Mouse (Mus musculus): Measurements from ENCODE around the gene Arsg. TPM values are rescaled to one million over a fixed set of nuclear protein-coding genes. Genes with fewer than 3 reads are reported as not detected.

Gene Arsg
- total and polyA plus RNA-seq, 3 experiments, result 0.79 to 3.3 (median 1.4) TPM

GRCm38 (mm10) chr11:109587019-109587418, 113.8 kb downstream of the Arsg start:
- Histone ChIP-seq H3K27ac (ENCODE audit: insufficient read depth, low read depth) (no peak overlapping the region), H3K9ac (ENCODE audit: insufficient read depth, low read depth) (no peak overlapping the region), H3K36me3 (replicated peaks in 1 of 2; ENCODE audit: control insufficient read depth in 1 of 2, insufficient read depth in 1 of 2, low read length in 1 of 2) (no peaks in the 10 kb centered on the region), H3K4me2 (ENCODE audit: insufficient read depth, low read depth, poor library complexity, severe bottlenecking) (no peak overlapping the region), H3K4me3 (replicated peaks in 1 of 3; ENCODE audit: low read depth in 2 of 3, low read length in 2 of 3, poor library complexity in 1 of 3) (no peak overlapping the region), H3K4me1 (ENCODE audit: control insufficient read depth in 1 of 2, insufficient read depth in 2 of 2) (peaks cover 3 to 23% of the 10 kb centered on the region in 2 experiments), H3K79me2 (replicated peaks; ENCODE audit: control insufficient read depth, extremely low read depth, insufficient read depth, poor library complexity, severe bottlenecking) (no peaks in the 10 kb centered on the region), H3K27me3 (replicated peaks) (no peaks in the 10 kb centered on the region), H3K9me3 (replicated peaks; ENCODE audit: low read length) (no peaks in the 10 kb centered on the region)
- no peak for DNase-seq (ENCODE audit: extremely low read depth)
- in situ Hi-C loops (cut with MboI; ENCODE audit: low pct_ligation_motif_present, low pct_unique_long_range_greater_than_20kb, low sequenced_read_pairs) (loop anchor here (5.0 to 10.0 kb wide), 2 partner anchors 262 to 340 kb away; no protein-coding TSS in a partner anchor), dilution Hi-C loops (cut with MboI; ENCODE audit: extremely low pct_ligation_motif_present, extremely low pct_unique_long_range_greater_than_20kb, low sequenced_read_pairs) (no loop called here)
- TF ChIP-seq MAFK (IDR thresholded peaks at IDR 0.05; ENCODE audit: insufficient replicate concordance, low read length) (no peak), POLR2AphosphoS2 (IDR thresholded peaks at IDR 0.05; ENCODE audit: low read depth, low read length) (no peak), CHD1 (IDR thresholded peaks at IDR 0.05; ENCODE audit: low read depth, low read length) (no peak), RAD21 (IDR thresholded peaks at IDR 0.05; ENCODE audit: low read depth, low read length) (no peak), GABPA (IDR thresholded peaks at IDR 0.05; ENCODE audit: insufficient replicate concordance, low read depth, low read length) (no peak), CTCF (conservative IDR thresholded peaks at IDR 0.05 in 1 of 2, IDR thresholded peaks at IDR 0.05 in 1 of 2; ENCODE audit: low read depth in 2 of 2, low read length in 2 of 2) (no peak), RCOR1 (conservative IDR thresholded peaks at IDR 0.05; ENCODE audit: low read depth, low read length) (no peak)

GRCm38 (mm10) chr11:109587638-109588374, 114.6 kb downstream of the Arsg start:
- TF ChIP-seq ZNF384 (IDR thresholded peaks at IDR 0.05; ENCODE audit: low read depth, low read length), result no peak
- TF ChIP-seq NRF1 (IDR thresholded peaks at IDR 0.05; ENCODE audit: low read depth, low read length), result no peak
- TF ChIP-seq CHD2 (IDR thresholded peaks at IDR 0.05; ENCODE audit: low read length), result no peak
- no peak for TF ChIP-seq POLR2AphosphoS2 (IDR thresholded peaks at IDR 0.05; ENCODE audit: low read depth, low read length)
- no peak for TF ChIP-seq ZMIZ1 (IDR thresholded peaks at IDR 0.05; ENCODE audit: low read depth, low read length)
- TF ChIP-seq USF1 (IDR thresholded peaks at IDR 0.05; ENCODE audit: low read depth, low read length), result no peak
- no peak; the same call in 1 of the 2 replicates for TF ChIP-seq TCF12 (IDR thresholded peaks at IDR 0.05; ENCODE audit: low read depth, low read length)
- no peak for TF ChIP-seq PAX5 (IDR thresholded peaks at IDR 0.05; ENCODE audit: low read length)
- TF ChIP-seq TBP (conservative IDR thresholded peaks at IDR 0.05; ENCODE audit: low read depth, low read length), result no peak
- TF ChIP-seq KAT2A (IDR thresholded peaks at IDR 0.05; ENCODE audit: insufficient replicate concordance, low read length), result no peak
- TF ChIP-seq POLR2A (IDR thresholded peaks at IDR 0.05; ENCODE audit: low read depth, low read length), result no peak
- no peak for TF ChIP-seq JUND (conservative IDR thresholded peaks at IDR 0.05; ENCODE audit: low read depth, low read length)
- TF ChIP-seq ZC3H11A (IDR thresholded peaks at IDR 0.05; ENCODE audit: low read depth, low read length), result no peak
- Histone ChIP-seq H3K27ac (ENCODE audit: insufficient read depth, low read depth) (no peak overlapping the region), H3K36me3 (replicated peaks in 1 of 2; ENCODE audit: control insufficient read depth in 1 of 2, insufficient read depth in 1 of 2, low read length in 1 of 2) (no peaks in the 10 kb centered on the region), H3K79me2 (replicated peaks; ENCODE audit: control insufficient read depth, extremely low read depth, insufficient read depth, poor library complexity, severe bottlenecking) (no peaks in the 10 kb centered on the region), H3K9me3 (replicated peaks; ENCODE audit: low read length) (no peaks in the 10 kb centered on the region), H3K4me2 (ENCODE audit: insufficient read depth, low read depth, poor library complexity, severe bottlenecking) (no peak overlapping the region), H3K4me3 (replicated peaks in 1 of 3; ENCODE audit: low read depth in 2 of 3, low read length in 2 of 3, poor library complexity in 1 of 3) (no peak overlapping the region), H3K4me1 (ENCODE audit: control insufficient read depth in 1 of 2, insufficient read depth in 2 of 2) (peaks cover 3 to 23% of the 10 kb centered on the region in 2 experiments), H3K9ac (ENCODE audit: insufficient read depth, low read depth) (no peak overlapping the region), H3K27me3 (replicated peaks) (no peaks in the 10 kb centered on the region)
- no peak for DNase-seq (ENCODE audit: extremely low read depth)
- dilution Hi-C loops (cut with MboI; ENCODE audit: extremely low pct_ligation_motif_present, extremely low pct_unique_long_range_greater_than_20kb, low sequenced_read_pairs), result no loop called here
- in situ Hi-C loops (cut with MboI; ENCODE audit: low pct_ligation_motif_present, low pct_unique_long_range_greater_than_20kb, low sequenced_read_pairs), result loop anchor here (5.0 to 10.0 kb wide), 2 partner anchors 263 to 341 kb away; no protein-coding TSS in a partner anchor

Measured in CH12.LX (cell line).